Mouse (Mus musculus) layer of hippocampus, postnatal 14 days (tissue): ENCODE measurements around the gene Zfp972. TPM values are rescaled to one million over a fixed set of nuclear protein-coding genes. Genes with fewer than 3 reads are reported as not detected.
"Not testable (repeated sequence)": the region's sequence is repeated elsewhere in the genome, so short reads cannot be mapped to it uniquely, and the experiment has no call there.

Experiments used
- DNase-seq, 2 experiments: peaks; one replicate each; pipeline ENCODE4 v3.0.0; 2021 to 2022; ENCODE audit warnings: low spot score in 2 of 2, mixed read lengths in 1 of 2
- long read RNA-seq, 2 experiments: library from polyadenylated mRNA; stranded (forward); transcript quantifications; one replicate each; pipeline ENCODE4 v2.0.0; 2021
- total RNA-seq, 2 experiments: library from RNA; stranded (reverse); gene quantifications; 2 replicates each; pipeline ENCODE4 v1.2.3; 2021

Gene Zfp972
- 1 to 10 TPM; 1.3 to 1.8 TPM for total RNA-seq
- long read RNA-seq, experiment 1 = 0 reads
- long read RNA-seq, experiment 2 = 0 reads

DNA sequence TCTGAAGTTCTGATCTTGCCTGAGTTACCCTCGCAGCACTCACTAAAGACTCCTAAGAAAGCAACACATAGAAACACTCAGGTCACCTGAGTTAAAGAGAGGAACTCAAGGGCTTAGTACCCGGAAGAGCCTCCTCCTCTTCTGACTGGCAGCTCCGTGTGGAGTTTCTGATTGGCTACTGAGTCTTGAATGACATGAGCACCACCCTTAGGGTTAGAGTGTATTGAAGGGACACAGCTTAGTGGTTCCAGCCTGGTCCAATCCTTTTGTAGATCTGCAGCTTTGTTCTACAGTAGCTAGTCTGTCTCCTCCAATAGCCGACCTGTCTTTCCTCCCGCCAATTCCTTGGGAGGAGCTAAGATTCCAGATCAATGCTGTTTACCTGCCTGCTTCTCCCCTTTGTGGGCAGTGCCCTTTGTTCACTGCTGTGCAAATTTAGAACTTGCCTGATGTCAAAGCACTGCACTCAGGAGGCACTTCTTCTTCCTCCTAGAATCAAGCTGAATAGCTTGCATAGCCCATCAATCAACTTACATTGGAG, at the start of gene Zfp972:
Zfp972 (minus strand) TSS at position 51 of the 541 bp plus-strand sequence.
- DNase-seq = not testable (repeated sequence)

GRCm38 (mm10) chr2:177974814-177975213, 49.4 kb upstream of the Zfp972 start:
- not testable (repeated sequence) for DNase-seq

DNA sequence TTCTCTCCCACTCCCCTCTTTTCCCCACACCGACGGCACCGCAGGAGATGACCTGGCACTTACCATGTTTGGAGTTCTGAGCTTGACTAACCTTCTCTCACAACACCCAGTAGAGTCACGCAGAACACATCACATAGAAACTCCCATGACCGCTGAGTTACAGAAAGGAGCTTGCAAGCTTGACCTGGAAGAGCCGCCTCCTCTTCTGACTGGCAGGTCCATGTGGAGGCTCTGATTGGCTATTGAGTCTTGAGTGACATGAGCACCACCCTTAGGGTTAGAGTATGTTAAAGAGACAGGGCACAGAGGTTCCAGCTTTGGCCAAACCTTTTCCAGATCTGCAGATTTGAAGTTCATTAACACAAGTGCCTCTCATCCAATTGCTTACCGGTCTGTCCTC, 31.7 kb upstream of the Zfp972 start, which contains the start of gene Gm14326:
Gm14326 (minus strand) TSS at position 153 of the 400 bp plus-strand sequence.
- DNase-seq = peak; percentile 76 to 92

DNA sequence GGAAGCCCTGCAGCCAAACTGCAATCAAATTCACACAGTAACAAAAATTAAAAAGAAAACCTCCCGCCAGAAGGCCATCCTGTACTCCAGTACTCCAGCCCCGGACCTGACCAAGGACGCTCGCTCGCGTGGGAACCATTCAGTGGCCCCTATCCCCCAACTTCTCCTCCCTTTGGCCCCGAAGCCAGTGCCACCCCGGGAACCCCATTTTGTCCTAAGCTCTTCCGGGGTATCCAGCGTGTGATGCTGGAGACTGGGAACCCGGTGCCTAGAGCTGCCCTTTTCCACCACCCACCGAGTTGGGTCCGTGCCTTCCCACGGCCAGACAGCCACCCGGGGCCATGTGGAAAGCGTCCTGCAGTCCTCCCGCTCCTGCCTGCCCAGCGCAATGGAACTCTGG, 31.3 kb upstream of the Zfp972 start:
- DNase-seq = peak; percentile 12 to 43

DNA sequence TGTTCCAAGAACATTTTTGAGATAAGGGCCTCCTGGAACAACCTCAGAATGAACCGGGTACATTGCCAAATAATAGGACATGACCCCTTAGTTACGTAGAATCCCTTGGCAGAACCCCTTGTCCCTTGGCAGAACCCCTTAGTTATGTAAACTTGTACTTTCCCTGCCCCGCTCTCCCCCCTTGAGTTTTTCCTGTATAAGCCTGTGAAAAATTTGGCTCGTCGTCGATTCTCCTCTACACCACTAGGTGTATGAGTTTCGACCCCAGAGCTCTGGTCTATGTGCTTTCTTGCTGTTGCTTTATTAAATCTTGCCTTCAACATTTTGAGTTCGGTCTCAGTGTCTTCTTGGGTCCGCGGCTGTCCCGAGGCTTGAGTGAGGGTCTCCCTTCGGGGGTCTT, 22.1 kb downstream of the Zfp972 start:
- DNase-seq = not testable (repeated sequence)

- DNase-seq = not testable (repeated sequence)
These were observed 27.2 kb downstream of the Zfp972 start for GRCm38 (mm10) chr2:177898171-177898570.

DNA sequence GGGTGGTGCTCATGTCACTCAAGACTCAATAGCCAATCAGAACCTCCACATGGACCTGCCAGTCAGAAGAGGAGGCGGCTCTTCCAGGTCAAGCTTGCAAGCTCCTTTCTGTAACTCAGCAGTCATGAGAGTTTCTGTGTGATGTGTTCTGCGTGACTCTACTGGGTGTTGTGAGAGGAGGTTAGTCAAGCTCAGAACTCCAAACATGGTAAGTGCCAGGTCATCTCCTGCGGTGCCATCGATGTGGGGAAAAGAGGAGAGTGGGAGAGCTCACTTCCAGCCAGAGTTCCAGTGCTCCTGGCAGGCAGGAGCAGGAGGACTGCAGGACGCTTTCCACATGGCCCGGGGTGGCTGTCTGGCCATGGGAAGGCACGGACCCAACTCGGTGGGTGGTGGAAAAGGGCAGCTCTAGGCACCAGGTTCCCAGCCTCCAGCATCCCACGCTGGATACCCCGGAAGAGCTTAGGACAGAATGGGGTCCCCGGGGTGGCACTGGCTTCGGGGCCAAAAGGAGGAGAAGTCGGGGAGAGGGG, 28.3 kb downstream of the Zfp972 start, which contains the start of gene Gm14327:
Gm14327 (plus strand) TSS at position 51 of the 533 bp plus-strand sequence.
- DNase-seq = not testable (repeated sequence)

DNA sequence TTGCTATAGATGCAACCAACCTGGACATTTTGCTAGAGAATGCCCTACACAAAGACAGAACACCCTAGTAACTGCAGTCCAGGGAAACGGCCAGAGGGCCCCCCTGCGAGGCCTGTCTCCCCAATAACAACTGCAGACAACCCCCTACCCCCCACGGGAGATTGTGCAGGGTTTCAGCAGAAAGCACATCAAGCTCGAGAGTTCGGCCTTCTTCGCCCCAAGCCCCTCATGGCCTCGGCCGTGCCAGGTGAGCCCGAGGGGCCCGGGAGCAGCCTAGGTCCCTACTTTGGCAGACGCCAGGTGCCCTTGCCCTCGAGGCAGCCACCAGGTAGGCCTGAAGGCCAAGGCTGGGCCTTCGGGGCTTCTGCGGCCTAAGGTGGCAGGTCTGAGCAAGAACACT, 37.7 kb downstream of the Zfp972 start:
- DNase-seq = not testable (repeated sequence)

DNA sequence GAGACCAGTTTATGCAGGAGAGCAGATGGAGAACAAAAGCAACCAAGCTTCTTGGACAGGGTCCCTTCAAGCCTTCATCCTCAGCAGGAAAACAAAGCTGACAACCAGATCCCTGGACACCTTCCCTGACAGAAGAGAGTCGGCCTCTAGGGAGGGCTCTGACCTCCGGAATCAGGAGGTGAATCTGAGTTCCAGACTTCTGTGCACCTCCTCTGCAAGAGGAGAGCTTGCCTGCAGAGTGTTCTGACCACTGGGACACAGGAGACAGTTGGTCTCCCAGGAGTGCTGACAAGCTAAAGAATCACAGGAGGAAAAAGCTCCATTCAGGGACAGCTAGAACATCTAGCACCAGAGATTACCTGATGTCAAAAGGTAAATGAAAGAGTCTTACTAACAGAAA, 63.2 kb downstream of the Zfp972 start:
- DNase-seq = not testable (repeated sequence)

Other genes starting within 250 kb of the Zfp972 start
- gene Gm14322, start 166.3 kb downstream of the Zfp972 start, total RNA-seq = 10 to 100 TPM; 35.9 to 43.1 TPM
- gene Gm14325, start 85.3 kb downstream of the Zfp972 start, total RNA-seq = 100 to 1,000 TPM; 148 to 150 TPM
- 1 to 10 TPM; 7.2 to 8.4 TPM for gene Gm14327, start 28.5 kb downstream of the Zfp972 start, total RNA-seq
- gene Gm14326, start 31.7 kb upstream of the Zfp972 start, total RNA-seq = 10 to 100 TPM; 58.6 to 69.6 TPM
- 10 to 100 TPM; 32.2 to 33.8 TPM for gene Zfp971, start 97.7 kb upstream of the Zfp972 start, total RNA-seq
- gene Zfp931, start 152.9 kb upstream of the Zfp972 start, total RNA-seq = 10 to 100 TPM; 20.5 to 25.3 TPM
- gene Phactr3, start 193.4 kb upstream of the Zfp972 start, total RNA-seq = 100 to 1,000 TPM; 134 to 144 TPM